ENCODE assay signal across 7 mouse cellular contexts in the genomic region with DNA sequence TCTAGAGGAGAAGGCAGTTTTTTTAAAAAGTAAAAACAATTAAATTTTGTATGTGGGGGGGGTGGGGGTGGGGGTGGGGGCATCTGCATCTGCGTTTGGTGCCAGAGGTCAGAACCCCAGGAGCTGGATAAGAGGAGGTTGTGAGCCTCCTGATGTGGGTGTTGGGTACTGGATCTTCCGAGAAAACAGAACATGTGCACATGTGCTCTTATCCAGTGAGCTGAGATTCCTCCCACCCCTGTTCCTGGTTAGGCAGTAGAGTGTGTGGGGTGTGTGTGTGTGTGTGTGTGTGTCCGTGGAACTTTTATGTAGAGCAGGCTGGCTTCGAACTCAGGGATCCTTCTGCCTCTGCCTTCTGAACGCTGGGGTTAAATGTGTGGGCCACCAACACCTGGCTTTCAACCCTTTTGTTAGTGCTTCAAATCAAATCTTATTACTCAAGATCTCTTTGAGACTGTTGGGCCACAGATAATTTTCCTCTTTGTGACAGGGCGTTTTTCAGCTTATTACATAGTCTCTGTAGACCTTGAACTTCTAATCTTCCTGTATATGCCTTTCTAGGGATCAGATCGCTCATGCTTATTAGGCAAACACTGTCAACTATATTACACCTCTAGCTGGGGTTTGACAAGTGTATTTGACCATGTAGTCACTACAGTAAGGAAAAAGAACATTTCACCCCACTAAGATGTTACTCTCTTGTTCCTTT. TPM values are rescaled to one million over a fixed set of nuclear protein-coding genes. Genes with fewer than 3 reads are reported as not detected.
DNase-seq lines count a peak whose midpoint lies in the region; ATAC-seq lines count a peak whose summit lies in the region.

No protein-coding gene starts in this region.

- H3K27ac ChIP-seq in embryonic facial prominence, embryonic 14.5 days (replicated peaks; ENCODE audit: low read depth, low read length) = peak overlapping the region; percentile 53; the same call in 1 of the 2 replicates
- H3K27ac ChIP-seq in limb, embryonic 13.5 days = no peak overlapping the region
- 0 out of 2 replicates have a peak overlapping the region, but pooled peaks have one; percentile 42 for H3K27ac ChIP-seq in stomach, embryonic 15.5 days

- no peaks in the 10 kb centered on the region for H3K9me3 ChIP-seq in embryonic facial prominence, embryonic 14.5 days (ENCODE audit: control insufficient read depth, low read length)
- no peaks in the 10 kb centered on the region for H3K9me3 ChIP-seq in limb, embryonic 13.5 days
- H3K9me3 ChIP-seq in stomach, embryonic 15.5 days = no peaks in the 10 kb centered on the region

- H3K27me3 ChIP-seq in embryonic facial prominence, embryonic 14.5 days (replicated peaks; ENCODE audit: control insufficient read depth, insufficient read depth, low read length) = no peaks in the 10 kb centered on the region
- no peaks in the 10 kb centered on the region for H3K27me3 ChIP-seq in limb, embryonic 13.5 days
- H3K27me3 ChIP-seq in stomach, embryonic 15.5 days (replicated peaks) = no peaks in the 10 kb centered on the region

- peak; percentile 27 to 33 for DNase-seq in right cerebral cortex, postnatal 10 days (ENCODE audit: low spot score in 2 of 2)
- DNase-seq in right cerebral cortex, adult 18-20 months = no peak
- no peak for DNase-seq in embryonic facial prominence, embryonic 14.5 days (ENCODE audit: low spot score)
- no peak for DNase-seq in left cerebral cortex, postnatal 10 days (ENCODE audit: extremely low spot score in 1 of 2, low spot score in 2 of 2)

- peak overlapping the region; percentile 79 for H3K9ac ChIP-seq in embryonic facial prominence, embryonic 14.5 days (ENCODE audit: low read depth, low read length)
- peak overlapping the region; percentile 90 for H3K9ac ChIP-seq in limb, embryonic 13.5 days
- H3K9ac ChIP-seq in stomach, embryonic 15.5 days = peak overlapping the region; percentile 75

- 66% methylated on average over 7 of the region's 7 CpGs for WGBS in embryonic facial prominence, embryonic 14.5 days
- WGBS in limb, embryonic 13.5 days = 68% methylated on average over 7 of the region's 7 CpGs
- WGBS in stomach, embryonic 15.5 days = 62% methylated on average over 7 of the region's 7 CpGs

- peaks cover 3% of the 10 kb centered on the region; the same call in 1 of the 2 replicates for H3K4me1 ChIP-seq in embryonic facial prominence, embryonic 14.5 days (ENCODE audit: control insufficient read depth, insufficient read depth, low read length)
- H3K4me1 ChIP-seq in limb, embryonic 13.5 days = peaks cover 14% of the 10 kb centered on the region
- H3K4me1 ChIP-seq in stomach, embryonic 15.5 days = peaks cover 5% of the 10 kb centered on the region; the same call in 1 of the 2 replicates

- intact Hi-C loops in left cerebral cortex, postnatal 10 days (cut with DNase I) = no loop called here

- peaks cover 37% of the 10 kb centered on the region for H3K36me3 ChIP-seq in embryonic facial prominence, embryonic 14.5 days (ENCODE audit: control insufficient read depth, insufficient read depth, low read length)
- H3K36me3 ChIP-seq in limb, embryonic 13.5 days = peaks cover 35% of the 10 kb centered on the region
- H3K36me3 ChIP-seq in stomach, embryonic 15.5 days = peaks cover 15% of the 10 kb centered on the region

- H3K4me2 ChIP-seq in embryonic facial prominence, embryonic 14.5 days (ENCODE audit: low read depth, low read length) = peak overlapping the region; percentile 60
- H3K4me2 ChIP-seq in limb, embryonic 13.5 days (replicated peaks) = peak overlapping the region; percentile 81
- H3K4me2 ChIP-seq in stomach, embryonic 15.5 days = peak overlapping the region; percentile 70

- peak overlapping the region; percentile 67 for H3K4me3 ChIP-seq in embryonic facial prominence, embryonic 14.5 days (ENCODE audit: low read depth, low read length)
- H3K4me3 ChIP-seq in limb, embryonic 13.5 days = peak overlapping the region; percentile 88
- peak overlapping the region; percentile 86 for H3K4me3 ChIP-seq in stomach, embryonic 15.5 days (replicated peaks)

- ATAC-seq in embryonic facial prominence, embryonic 14.5 days (ENCODE audit: low read depth) = no peak
- no peak for ATAC-seq in limb, embryonic 13.5 days (ENCODE audit: low FRiP score, low read depth)
- ATAC-seq in stomach, embryonic 15.5 days (ENCODE audit: insufficient read depth, low FRiP score, low read depth) = no peak
- ATAC-seq in inflammation-experienced regulatory T-cells, adult 6 months = no peak

RNA-seq across cellular contexts. Expression of gene Cyb5b, which starts 0.9 kb away (rescaled TPM):
- 78.5 and 86.5 TPM in 2 replicates for polyA plus RNA-seq in embryonic facial prominence, embryonic 14.5 days (2014; fragmentation: Nextera tagmentation; extraction: Ambion mirVana)
- 71.9 and 77.0 TPM in 2 replicates for polyA plus RNA-seq in limb, embryonic 13.5 days (2015; fragmentation: Nextera tagmentation; extraction: Ambion mirVana)
- 92.0 and 108 TPM in 2 replicates for polyA plus RNA-seq in stomach, embryonic 15.5 days (2015; fragmentation: Nextera tagmentation; extraction: Ambion mirVana)
- polyA plus RNA-seq in inflammation-experienced regulatory T-cells, adult 6 months (2017; shearing (Covaris generic)) = 10 to 100 TPM; 24.8 to 38.8 (median 36.8) TPM
- total RNA-seq in left cerebral cortex, postnatal 10 days (2021) = 10 to 100 TPM; 92.2 to 95.1 TPM

RNA-seq across cellular contexts. Expression of gene Terf2, which starts 55.0 kb away (rescaled TPM):
- 14.8 and 15.1 TPM in 2 replicates for polyA plus RNA-seq in embryonic facial prominence, embryonic 14.5 days (2014; fragmentation: Nextera tagmentation; extraction: Ambion mirVana)
- 23.5 and 24.0 TPM in 2 replicates for polyA plus RNA-seq in limb, embryonic 13.5 days (2015; fragmentation: Nextera tagmentation; extraction: Ambion mirVana)
- 16.1 and 16.7 TPM in 2 replicates for polyA plus RNA-seq in stomach, embryonic 15.5 days (2015; fragmentation: Nextera tagmentation; extraction: Ambion mirVana)
- 10 to 100 TPM in 2 of 3 experiments, 1 to 10 TPM in 1; 8.9 to 14.8 (median 11.5) TPM for polyA plus RNA-seq in inflammation-experienced regulatory T-cells, adult 6 months (2017; shearing (Covaris generic))
- 10 to 100 TPM; 38.2 to 39.6 TPM for total RNA-seq in left cerebral cortex, postnatal 10 days (2021)

Comparison
In these comparisons a context has a peak if more than half of its experiments do, and no peak if none do; other contexts are left out.
1. DNase-seq: peak in right cerebral cortex, postnatal 10 days (2 of 2); none in right cerebral cortex, adult 18-20 months (single experiment), embryonic facial prominence, embryonic 14.5 days (single experiment) and left cerebral cortex, postnatal 10 days (0 of 2).
2. Peak in every context shown above with its lines, with median percentiles within 50 percentile points of each other: H3K4me2 ChIP-seq, H3K4me3 ChIP-seq and H3K9ac ChIP-seq.